Mouse (Mus musculus): ENCODE data around the gene Ecpas.

DNA sequence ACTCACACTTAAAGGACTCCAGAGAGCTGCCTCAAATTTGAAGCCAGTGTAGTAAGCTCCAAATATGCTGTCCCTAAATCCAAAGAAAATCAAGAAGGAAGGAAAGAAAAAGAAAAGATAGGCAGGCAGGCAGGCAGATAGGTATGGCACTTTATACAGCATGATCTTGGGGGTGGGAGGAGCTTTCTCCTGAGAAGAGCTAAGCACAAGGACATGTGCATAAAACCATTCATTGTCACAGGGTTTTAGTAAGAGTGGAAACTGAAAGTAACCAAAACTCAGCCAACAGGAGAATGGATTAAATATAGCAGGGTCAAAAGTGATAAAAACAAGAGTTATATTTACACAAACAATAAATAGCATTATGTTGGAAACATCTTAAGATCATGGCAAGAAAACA is 14.2 kb downstream of the Ecpas start:
- no peak for TF ChIP-seq CTCF (IDR thresholded peaks at IDR 0.05; ENCODE audit: control insufficient read depth, insufficient read depth, insufficient read length)
- TF ChIP-seq USF1 (IDR thresholded peaks at IDR 0.05; ENCODE audit: low read depth): no peak

All from C2C12 (cell line).